Mouse (Mus musculus): ENCODE measurements around the gene Bcl6b. TPM values are rescaled to one million over a fixed set of nuclear protein-coding genes. Genes with fewer than 3 reads are reported as not detected.

Gene Bcl6b
- total and polyA plus RNA-seq, 3 experiments, result 0.22 TPM; not detected in 2

- Histone ChIP-seq H3K27me3 (ENCODE audit: insufficient read depth, low read length) (peaks cover 29% of the 10 kb centered on the region), H3K4me1 (ENCODE audit: insufficient read depth, low read depth, low read length) (peaks cover 31% of the 10 kb centered on the region), H3K9me3 (replicated peaks) (no peaks in the 10 kb centered on the region), H3K4me3 (ENCODE audit: low read depth, low read length) (no peak overlapping the region), H3K36me3 (replicated peaks) (peaks cover 5% of the 10 kb centered on the region)
- DNase-seq (ENCODE audit: low spot score), result no peak
- ATAC-seq (ENCODE audit: extremely low read depth, insufficient number of reproducible peaks, low FRiP score, poor library complexity, severe bottlenecking), result no peak
- TF ChIP-seq GATA2 (IDR thresholded peaks at IDR 0.05; ENCODE audit: borderline replicate concordance, low read depth, low read length) (no peak), GATA1 (IDR thresholded peaks at IDR 0.05; ENCODE audit: borderline replicate concordance, low read length) (no peak), POLR2AphosphoS5 (IDR thresholded peaks at IDR 0.05; ENCODE audit: insufficient replicate concordance, low read depth, low read length) (no peak), TAL1 (conservative IDR thresholded peaks at IDR 0.05; ENCODE audit: low read depth, low read length) (no peak), CTCF (IDR thresholded peaks at IDR 0.05; ENCODE audit: low read depth, low read length) (no peak)
Measured at GRCm38 (mm10) chr11:70242591-70242990, 13.0 kb upstream of the Bcl6b start.

- H3K36me3 ChIP-seq (replicated peaks), result peaks cover 26% of the 10 kb centered on the region
- H3K9me3 ChIP-seq (replicated peaks), result no peaks in the 10 kb centered on the region
- no peak for TF ChIP-seq POLR2AphosphoS5 (IDR thresholded peaks at IDR 0.05; ENCODE audit: insufficient replicate concordance, low read depth, low read length)
- TF ChIP-seq GATA2 (IDR thresholded peaks at IDR 0.05; ENCODE audit: borderline replicate concordance, low read depth, low read length), result no peak
- no peak for TF ChIP-seq CTCF (IDR thresholded peaks at IDR 0.05; ENCODE audit: low read depth, low read length)
- TF ChIP-seq GATA1 (IDR thresholded peaks at IDR 0.05; ENCODE audit: borderline replicate concordance, low read length), result no peak
- TF ChIP-seq TAL1 (conservative IDR thresholded peaks at IDR 0.05; ENCODE audit: low read depth, low read length), result no peak
- H3K27me3 ChIP-seq (ENCODE audit: insufficient read depth, low read length), result peaks cover 14% of the 10 kb centered on the region
- peak; percentile 63 for DNase-seq (ENCODE audit: low spot score)
- peak; percentile 43 for ATAC-seq (ENCODE audit: extremely low read depth, insufficient number of reproducible peaks, low FRiP score, poor library complexity, severe bottlenecking)
- H3K4me3 ChIP-seq (ENCODE audit: low read depth, low read length), result peak within 1 kb of the TSS; percentile 90
- H3K4me1 ChIP-seq (ENCODE audit: insufficient read depth, low read depth, low read length), result peaks cover 55% of the 10 kb centered on the region
Measured at GRCm38 (mm10) chr11:70239541-70240279, 10.1 kb upstream of the Bcl6b start, which contains the start of the genes Gm21988 and Rnasek. TSS of gene Gm21988 (minus strand) at chr11:70239830. TSS of gene Rnasek (minus strand) at chr11:70239842.

GRCm38 (mm10) chr11:70238591-70239440 is 9.2 kb upstream of the Bcl6b start:
- H3K36me3 ChIP-seq (replicated peaks), result peaks cover 34% of the 10 kb centered on the region
- peak overlapping the region; percentile 90 for H3K4me3 ChIP-seq (ENCODE audit: low read depth, low read length)
- no peaks in the 10 kb centered on the region for H3K9me3 ChIP-seq (replicated peaks)
- DNase-seq (ENCODE audit: low spot score), result no peak
- ATAC-seq (ENCODE audit: extremely low read depth, insufficient number of reproducible peaks, low FRiP score, poor library complexity, severe bottlenecking), result no peak
- H3K4me1 ChIP-seq (ENCODE audit: insufficient read depth, low read depth, low read length), result peaks cover 64% of the 10 kb centered on the region
- TF ChIP-seq POLR2AphosphoS5 (IDR thresholded peaks at IDR 0.05; ENCODE audit: insufficient replicate concordance, low read depth, low read length) (no peak), GATA1 (IDR thresholded peaks at IDR 0.05; ENCODE audit: borderline replicate concordance, low read length) (no peak), GATA2 (IDR thresholded peaks at IDR 0.05; ENCODE audit: borderline replicate concordance, low read depth, low read length) (no peak), CTCF (IDR thresholded peaks at IDR 0.05; ENCODE audit: low read depth, low read length) (no peak), TAL1 (conservative IDR thresholded peaks at IDR 0.05; ENCODE audit: low read depth, low read length) (no peak)
- H3K27me3 ChIP-seq (ENCODE audit: insufficient read depth, low read length), result peaks cover 6% of the 10 kb centered on the region; the same call in 1 of the 2 replicates

GRCm38 (mm10) chr11:70237457-70238167 is 8.0 kb upstream of the Bcl6b start, which contains the start of gene 0610010K14Rik:
TSS of gene 0610010K14Rik (minus strand) at chr11:70237914.
- Histone ChIP-seq H3K36me3 (replicated peaks) (peaks cover 34% of the 10 kb centered on the region), H3K9me3 (replicated peaks) (no peaks in the 10 kb centered on the region), H3K4me1 (ENCODE audit: insufficient read depth, low read depth, low read length) (peaks cover 71% of the 10 kb centered on the region), H3K4me3 (ENCODE audit: low read depth, low read length) (peak within 1 kb of the TSS; percentile 90), H3K27me3 (ENCODE audit: insufficient read depth, low read length) (peaks cover 3% of the 10 kb centered on the region; the same call in 1 of the 2 replicates)
- ATAC-seq (ENCODE audit: extremely low read depth, insufficient number of reproducible peaks, low FRiP score, poor library complexity, severe bottlenecking), result peak; percentile 82
- no peak for TF ChIP-seq TAL1 (conservative IDR thresholded peaks at IDR 0.05; ENCODE audit: low read depth, low read length)
- TF ChIP-seq CTCF (IDR thresholded peaks at IDR 0.05; ENCODE audit: low read depth, low read length), result no peak
- TF ChIP-seq GATA1 (IDR thresholded peaks at IDR 0.05; ENCODE audit: borderline replicate concordance, low read length), result no peak
- TF ChIP-seq POLR2AphosphoS5 (IDR thresholded peaks at IDR 0.05; ENCODE audit: insufficient replicate concordance, low read depth, low read length), result no peak
- TF ChIP-seq GATA2 (IDR thresholded peaks at IDR 0.05; ENCODE audit: borderline replicate concordance, low read depth, low read length), result no peak
- DNase-seq (ENCODE audit: low spot score), result peak; percentile 99

- H3K36me3 ChIP-seq (replicated peaks), result peaks cover 34% of the 10 kb centered on the region
- H3K9me3 ChIP-seq (replicated peaks), result no peaks in the 10 kb centered on the region
- H3K4me1 ChIP-seq (ENCODE audit: insufficient read depth, low read depth, low read length), result peaks cover 75% of the 10 kb centered on the region
- peak overlapping the region; percentile 90; the same call in 1 of the 2 replicates for H3K4me3 ChIP-seq (ENCODE audit: low read depth, low read length)
- DNase-seq (ENCODE audit: low spot score) (no peak), ATAC-seq (ENCODE audit: extremely low read depth, insufficient number of reproducible peaks, low FRiP score, poor library complexity, severe bottlenecking) (no peak)
- no peak for TF ChIP-seq TAL1 (conservative IDR thresholded peaks at IDR 0.05; ENCODE audit: low read depth, low read length)
- TF ChIP-seq CTCF (IDR thresholded peaks at IDR 0.05; ENCODE audit: low read depth, low read length), result no peak
- TF ChIP-seq GATA2 (IDR thresholded peaks at IDR 0.05; ENCODE audit: borderline replicate concordance, low read depth, low read length), result no peak
- TF ChIP-seq POLR2AphosphoS5 (IDR thresholded peaks at IDR 0.05; ENCODE audit: insufficient replicate concordance, low read depth, low read length), result no peak
- TF ChIP-seq GATA1 (IDR thresholded peaks at IDR 0.05; ENCODE audit: borderline replicate concordance, low read length), result no peak
- no peaks in the 10 kb centered on the region for H3K27me3 ChIP-seq (ENCODE audit: insufficient read depth, low read length)
Measured at GRCm38 (mm10) chr11:70236717-70237116, 7.1 kb upstream of the Bcl6b start.
